Mouse (Mus musculus): ENCODE measurements around the gene Sirpa. TPM values are rescaled to one million over a fixed set of nuclear protein-coding genes. Genes with fewer than 3 reads are reported as not detected.

Gene Sirpa
- polyA plus RNA-seq (2011; ENCODE audit: insufficient read depth, insufficient read length, low replicate concordance, missing spikeins) = 39.2 and 93.9 TPM in 2 replicates

DNA sequence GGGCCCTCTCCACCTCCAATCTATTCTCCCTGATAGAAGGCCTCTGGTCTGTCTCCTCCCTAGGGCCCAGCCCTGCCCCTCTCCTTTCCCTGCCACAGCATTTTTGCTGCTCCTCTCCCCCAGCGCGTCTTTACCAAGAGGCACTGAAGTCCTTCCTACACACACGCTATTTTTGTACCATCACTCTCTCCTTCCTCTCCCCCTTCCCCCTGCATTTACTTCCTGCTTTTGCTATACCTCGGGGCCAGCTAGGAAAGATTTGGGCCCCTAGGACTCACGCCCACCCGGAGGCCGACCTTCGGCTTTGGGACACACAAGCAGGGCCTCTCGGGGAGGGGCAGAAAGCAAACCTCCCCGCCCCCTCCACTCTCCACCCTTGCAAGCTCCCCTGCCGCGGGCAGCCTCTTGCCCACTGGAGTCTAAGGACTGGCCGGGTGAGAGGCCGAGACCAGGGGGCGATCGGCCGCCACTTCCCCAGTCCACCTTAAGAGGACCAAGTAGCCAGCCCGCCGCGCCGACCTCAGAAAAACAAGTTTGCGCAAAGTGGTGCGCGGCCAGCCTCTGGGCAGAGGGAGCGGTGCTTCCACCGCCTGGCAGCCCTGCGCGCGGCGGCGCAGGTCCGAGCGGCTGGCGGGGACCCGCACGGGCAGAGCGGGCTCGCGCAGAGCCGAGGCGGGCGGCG is at the start of gene Sirpa:
Sirpa (plus strand) TSS at position 377 of the 682 bp plus-strand sequence.
- peaks cover 1% of the 10 kb centered on the region; the same call in 1 of the 2 replicates for H3K4me1 ChIP-seq (ENCODE audit: control insufficient read depth, insufficient read depth, low read length)
- H3K27ac ChIP-seq (ENCODE audit: control insufficient read depth, insufficient read depth, low read depth, low read length, poor library complexity) = peak within 1 kb of the TSS; percentile 99
- TF ChIP-seq CTCF (IDR thresholded peaks at IDR 0.05; ENCODE audit: control insufficient read depth, insufficient read depth, low read length) (no peak), POLR2A (IDR thresholded peaks at IDR 0.05; ENCODE audit: borderline replicate concordance, control insufficient read depth, low read depth, low read length) (peak; percentile 75; the same call in 1 of the 2 replicates)
- peak within 1 kb of the TSS; percentile 82 for H3K4me3 ChIP-seq (replicated peaks; ENCODE audit: control insufficient read depth, low read depth, low read length)
- WGBS = under 1% methylated on average over 42 of the region's 43 CpGs

DNA sequence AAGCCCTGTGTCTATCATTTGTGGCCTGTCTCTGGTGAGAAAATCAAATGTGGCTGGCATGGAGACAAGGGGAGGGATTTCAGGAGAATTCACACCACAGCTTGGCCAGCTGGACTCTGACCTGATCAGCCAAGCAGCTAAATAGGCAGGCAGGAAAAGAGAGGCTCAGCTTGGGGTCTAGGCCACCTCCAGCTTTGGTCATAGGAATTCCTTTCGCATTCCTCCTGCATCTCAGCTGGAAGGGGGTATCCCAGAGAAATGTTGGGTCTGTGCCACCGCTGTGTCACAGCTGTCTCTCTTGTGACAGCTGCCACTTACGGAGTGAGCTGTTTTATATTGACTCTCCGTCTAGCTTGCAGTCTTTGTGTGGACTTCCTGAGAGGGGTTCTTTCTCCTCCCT is 48.2 kb upstream of the Sirpa start:
- Histone ChIP-seq H3K27ac (ENCODE audit: control insufficient read depth, insufficient read depth, low read depth, low read length, poor library complexity) (no peak overlapping the region), H3K4me3 (replicated peaks; ENCODE audit: control insufficient read depth, low read depth, low read length) (no peak overlapping the region), H3K4me1 (ENCODE audit: control insufficient read depth, insufficient read depth, low read length) (peaks cover 5% of the 10 kb centered on the region; the same call in 1 of the 2 replicates)
- 83% methylated on average over 4 of the region's 4 CpGs for WGBS
- no peak for TF ChIP-seq POLR2A (IDR thresholded peaks at IDR 0.05; ENCODE audit: borderline replicate concordance, control insufficient read depth, low read depth, low read length)
- no peak for TF ChIP-seq CTCF (IDR thresholded peaks at IDR 0.05; ENCODE audit: control insufficient read depth, insufficient read depth, low read length)

- Histone ChIP-seq H3K4me1 (ENCODE audit: control insufficient read depth, insufficient read depth, low read length) (peaks cover 5% of the 10 kb centered on the region; the same call in 1 of the 2 replicates), H3K27ac (ENCODE audit: control insufficient read depth, insufficient read depth, low read depth, low read length, poor library complexity) (no peak overlapping the region), H3K4me3 (replicated peaks; ENCODE audit: control insufficient read depth, low read depth, low read length) (no peak overlapping the region)
- WGBS = 92% methylated on average over 3 of the region's 3 CpGs
- no peak for TF ChIP-seq CTCF (IDR thresholded peaks at IDR 0.05; ENCODE audit: control insufficient read depth, insufficient read depth, low read length)
- TF ChIP-seq POLR2A (IDR thresholded peaks at IDR 0.05; ENCODE audit: borderline replicate concordance, control insufficient read depth, low read depth, low read length) = no peak
These were observed 47.7 kb upstream of the Sirpa start for GRCm38 (mm10) chr2:129544919-129545318.

GRCm38 (mm10) chr2:129545596-129545995 is 47.0 kb upstream of the Sirpa start:
- 57% methylated on average over 7 of the region's 7 CpGs for WGBS
- Histone ChIP-seq H3K27ac (ENCODE audit: control insufficient read depth, insufficient read depth, low read depth, low read length, poor library complexity) (peak overlapping the region; percentile 54; the same call in 1 of the 2 replicates), H3K4me3 (replicated peaks; ENCODE audit: control insufficient read depth, low read depth, low read length) (no peak overlapping the region), H3K4me1 (ENCODE audit: control insufficient read depth, insufficient read depth, low read length) (peaks cover 5% of the 10 kb centered on the region; the same call in 1 of the 2 replicates)
- TF ChIP-seq POLR2A (IDR thresholded peaks at IDR 0.05; ENCODE audit: borderline replicate concordance, control insufficient read depth, low read depth, low read length) (no peak), CTCF (IDR thresholded peaks at IDR 0.05; ENCODE audit: control insufficient read depth, insufficient read depth, low read length) (no peak)

DNA sequence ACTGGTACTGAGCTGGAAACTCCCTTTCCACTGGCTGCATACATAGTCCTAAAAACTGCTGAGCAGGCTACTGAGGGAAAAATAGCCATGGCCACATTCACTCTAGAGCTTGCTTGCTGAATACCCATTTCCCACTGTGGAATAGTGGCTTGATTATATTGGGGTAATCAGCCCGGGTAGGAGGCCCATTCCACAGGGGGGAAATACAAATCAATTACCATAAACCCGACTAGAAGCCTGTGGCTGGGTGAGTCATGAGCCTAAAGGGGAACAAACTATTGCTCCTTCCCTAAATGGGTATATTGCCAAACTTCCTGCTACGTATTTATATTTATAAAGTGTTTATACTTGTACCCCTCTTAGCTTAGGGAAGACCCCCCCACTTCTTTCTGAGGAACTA is 45.9 kb upstream of the Sirpa start:
- Histone ChIP-seq H3K4me3 (replicated peaks; ENCODE audit: control insufficient read depth, low read depth, low read length) (no peak overlapping the region), H3K27ac (ENCODE audit: control insufficient read depth, insufficient read depth, low read depth, low read length, poor library complexity) (peak overlapping the region; percentile 42; the same call in 1 of the 2 replicates), H3K4me1 (ENCODE audit: control insufficient read depth, insufficient read depth, low read length) (peaks cover 5% of the 10 kb centered on the region; the same call in 1 of the 2 replicates)
- TF ChIP-seq CTCF (IDR thresholded peaks at IDR 0.05; ENCODE audit: control insufficient read depth, insufficient read depth, low read length) = no peak
- no peak for TF ChIP-seq POLR2A (IDR thresholded peaks at IDR 0.05; ENCODE audit: borderline replicate concordance, control insufficient read depth, low read depth, low read length)
- 2% methylated on average over 3 of the region's 3 CpGs for WGBS

DNA sequence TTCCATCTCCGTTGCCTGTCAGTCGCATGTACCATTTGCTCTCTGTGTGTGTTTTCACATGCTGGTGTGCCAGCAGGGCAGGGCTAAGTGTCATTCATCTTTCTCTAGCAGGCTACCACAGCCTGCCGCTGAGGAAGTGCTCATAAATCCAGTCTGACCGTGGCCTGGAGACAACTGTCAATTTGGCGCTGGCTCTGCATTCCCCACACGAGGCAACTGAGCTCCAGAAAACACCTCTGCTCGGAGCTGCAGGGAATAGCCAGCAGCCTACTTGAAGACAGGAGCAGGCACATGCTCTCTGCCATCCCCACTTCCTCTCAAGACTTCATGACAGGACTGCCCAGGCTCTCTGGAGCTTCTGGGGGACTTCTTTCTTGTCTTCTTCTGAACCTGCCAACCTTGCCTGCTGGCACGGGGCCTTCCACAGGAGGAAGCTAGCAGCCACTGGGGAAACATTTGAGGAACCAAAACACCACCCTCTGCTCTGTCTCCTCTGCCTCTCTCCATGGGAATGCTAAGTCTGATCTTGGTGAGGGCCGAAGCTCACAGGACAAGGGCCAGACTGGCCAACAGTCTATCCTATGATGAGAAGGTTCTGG is 43.0 kb upstream of the Sirpa start:
- TF ChIP-seq CTCF (IDR thresholded peaks at IDR 0.05; ENCODE audit: control insufficient read depth, insufficient read depth, low read length) (no peak), POLR2A (IDR thresholded peaks at IDR 0.05; ENCODE audit: borderline replicate concordance, control insufficient read depth, low read depth, low read length) (no peak)
- WGBS = 10% methylated on average over 9 of the region's 9 CpGs
- Histone ChIP-seq H3K27ac (ENCODE audit: control insufficient read depth, insufficient read depth, low read depth, low read length, poor library complexity) (peak overlapping the region; percentile 80), H3K4me1 (ENCODE audit: control insufficient read depth, insufficient read depth, low read length) (peaks cover 5% of the 10 kb centered on the region; the same call in 1 of the 2 replicates), H3K4me3 (replicated peaks; ENCODE audit: control insufficient read depth, low read depth, low read length) (no peak overlapping the region)

DNA sequence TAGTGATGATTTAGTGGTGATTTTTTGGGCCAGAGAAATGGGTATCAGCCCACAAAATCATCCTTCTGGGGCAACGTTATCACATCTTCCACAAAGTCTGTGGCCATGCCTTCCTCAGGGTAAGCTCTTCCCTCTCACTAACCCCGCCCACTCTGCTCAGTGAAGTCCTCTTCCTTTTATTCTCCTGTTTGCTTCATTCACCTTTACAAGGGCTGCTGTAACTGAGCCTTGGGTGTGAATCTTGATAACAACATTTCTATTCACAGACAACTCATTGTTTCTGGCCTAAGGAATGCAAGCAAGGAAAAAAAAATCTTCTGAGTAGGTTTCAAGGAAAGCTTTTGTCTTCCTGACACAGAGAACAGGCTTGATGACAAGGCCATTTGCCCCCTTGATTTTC is 41.9 kb upstream of the Sirpa start:
- Histone ChIP-seq H3K4me1 (ENCODE audit: control insufficient read depth, insufficient read depth, low read length) (peaks cover 3% of the 10 kb centered on the region; the same call in 1 of the 2 replicates), H3K27ac (ENCODE audit: control insufficient read depth, insufficient read depth, low read depth, low read length, poor library complexity) (no peak overlapping the region), H3K4me3 (replicated peaks; ENCODE audit: control insufficient read depth, low read depth, low read length) (no peak overlapping the region)
- WGBS = 14% methylated on average over 2 of the region's 2 CpGs
- no peak for TF ChIP-seq CTCF (IDR thresholded peaks at IDR 0.05; ENCODE audit: control insufficient read depth, insufficient read depth, low read length)

DNA sequence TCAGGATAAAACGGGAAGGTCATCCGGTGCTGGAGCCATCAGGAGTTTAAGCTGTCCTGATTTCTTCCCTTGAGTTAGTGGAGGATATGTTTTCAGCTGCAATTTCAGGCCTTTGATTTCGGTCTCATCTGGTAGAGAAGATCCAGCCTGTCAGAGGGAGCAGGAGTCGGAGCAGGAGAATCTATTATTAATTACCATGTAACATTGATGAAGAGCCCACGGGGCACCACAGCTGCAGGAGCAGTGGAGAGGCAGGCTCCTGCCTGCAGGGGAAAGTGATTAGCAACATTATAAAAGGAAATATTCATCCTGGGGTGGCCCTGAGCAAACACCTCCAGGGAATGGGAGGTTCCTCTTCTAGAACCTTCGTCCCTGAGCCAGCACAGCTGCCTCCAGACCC is 36.6 kb upstream of the Sirpa start:
- WGBS = 60% methylated on average over 6 of the region's 6 CpGs
- TF ChIP-seq POLR2A (IDR thresholded peaks at IDR 0.05; ENCODE audit: borderline replicate concordance, control insufficient read depth, low read depth, low read length) (no peak), CTCF (IDR thresholded peaks at IDR 0.05; ENCODE audit: control insufficient read depth, insufficient read depth, low read length) (no peak)
- H3K4me3 ChIP-seq (replicated peaks; ENCODE audit: control insufficient read depth, low read depth, low read length) = no peak overlapping the region
- no peak overlapping the region for H3K27ac ChIP-seq (ENCODE audit: control insufficient read depth, insufficient read depth, low read depth, low read length, poor library complexity)
- H3K4me1 ChIP-seq (ENCODE audit: control insufficient read depth, insufficient read depth, low read length) = no peaks in the 10 kb centered on the region
